In genomic region chr13:52584654-52585455, GRCm38 (mm10) we compare ENCODE assay signal across 9 mouse cellular contexts. TPM values are rescaled to one million over a fixed set of nuclear protein-coding genes. Genes with fewer than 3 reads are reported as not detected.
DNase-seq lines count a peak whose midpoint lies in the region; ATAC-seq and TF ChIP-seq lines count a peak whose summit lies in the region.
"Had no signal": no experiment of that assay in that cellular context is flagged by ENCODE, and none has a peak within 500 bp of the region (broad histone marks: within the 10 kb centered on the region; RNA-seq: fewer than 3 reads in every experiment).

No protein-coding gene starts in this region.

- intact Hi-C loops in heart, adult 2 months (cut with DNase I): no loop called here

- no peaks in the 10 kb centered on the region for H3K9me3 ChIP-seq in liver, postnatal 0 days (ENCODE audit: low read length)
- H3K9me3 ChIP-seq: hindbrain, embryonic 12.5 days had no signal

- peak; percentile 25 for DNase-seq in adrenal gland, postnatal 14 days
- DNase-seq in adrenal gland, adult 18-20 months (ENCODE audit: low spot score in 2 of 2): no peak
- DNase-seq in A20 (ENCODE audit: low read depth, low spot score): peak; percentile 57
- peak in 1 of 2 experiments; percentile 69 for DNase-seq in heart, adult 2 months
- peak; percentile 58 for DNase-seq in liver, postnatal 0 days
- no peak for DNase-seq in layer of hippocampus, postnatal 36 days
- no peak for DNase-seq in layer of hippocampus, adult 18-20 months (ENCODE audit: low spot score in 2 of 2)
- no peak for DNase-seq in MN1 (ENCODE audit: low spot score)

- TF ChIP-seq CTCF in heart, adult 2 months (IDR thresholded peaks at IDR 0.05): no peak
- no peak for TF ChIP-seq CTCF in liver, postnatal 0 days (IDR thresholded peaks at IDR 0.05; ENCODE audit: low read depth)

- 27% methylated on average over 17 of the region's 17 CpGs for whole genome bisulfite sequencing in heart, adult 2 months
- WGBS in liver, postnatal 0 days (ENCODE audit: insufficient replicate concordance): 26% methylated on average over 17 of the region's 17 CpGs

- peak overlapping the region; percentile 78 for H3K27ac ChIP-seq in heart, adult 2 months
- peak overlapping the region; percentile 82 for H3K27ac ChIP-seq in liver, postnatal 0 days (ENCODE audit: low read depth)
- H3K27ac ChIP-seq: hindbrain, embryonic 12.5 days had no signal

- no peak for TF ChIP-seq POLR2A in heart, adult 2 months (IDR thresholded peaks at IDR 0.05; ENCODE audit: insufficient read depth, low read depth, low read length)

- H3K27me3 ChIP-seq in heart, adult 2 months (ENCODE audit: control insufficient read depth, insufficient read depth, low read length): no peaks in the 10 kb centered on the region
- peaks cover 6% of the 10 kb centered on the region; the same call in 1 of the 2 replicates for H3K27me3 ChIP-seq in liver, postnatal 0 days (ENCODE audit: insufficient read depth, low read length)

- peak overlapping the region; percentile 58 for H3K4me2 ChIP-seq in liver, postnatal 0 days (ENCODE audit: low read depth, low read length)

- peak overlapping the region; percentile 24; the same call in 1 of the 2 replicates for H3K4me3 ChIP-seq in heart, adult 2 months
- peak overlapping the region; percentile 41 for H3K4me3 ChIP-seq in liver, postnatal 0 days (ENCODE audit: low read depth, low read length)
- H3K4me3 ChIP-seq: hindbrain, embryonic 12.5 days had no signal

- ATAC-seq in liver, postnatal 0 days: peak; percentile 24; the same call in 1 of the 2 replicates

- no peak overlapping the region; the same call in 1 of the 2 replicates for H3K9ac ChIP-seq in heart, adult 2 months (ENCODE audit: low read depth, low read length)
- peak overlapping the region; percentile 53 for H3K9ac ChIP-seq in liver, postnatal 0 days (replicated peaks)
- H3K9ac ChIP-seq: hindbrain, embryonic 12.5 days had no signal

- no peaks in the 10 kb centered on the region for H3K79me2 ChIP-seq in heart, adult 2 months (replicated peaks; ENCODE audit: control insufficient read depth, insufficient read depth, low read length)

- no peaks in the 10 kb centered on the region; the same call in 1 of the 2 replicates for H3K36me3 ChIP-seq in heart, adult 2 months (ENCODE audit: control insufficient read depth, insufficient read depth, low read length)
- no peaks in the 10 kb centered on the region for H3K36me3 ChIP-seq in liver, postnatal 0 days (replicated peaks; ENCODE audit: insufficient read depth, low read length)
- H3K36me3 ChIP-seq: hindbrain, embryonic 12.5 days had no signal

- peaks cover 4% of the 10 kb centered on the region for H3K4me1 ChIP-seq in heart, adult 2 months (ENCODE audit: control insufficient read depth, insufficient read depth, low read length)
- H3K4me1 ChIP-seq in liver, postnatal 0 days (ENCODE audit: insufficient read depth): peaks cover 4% of the 10 kb centered on the region; the same call in 1 of the 2 replicates

- 0 out of 2 replicates have a peak, but pooled peaks have one; percentile 28 for TF ChIP-seq EP300 in heart, adult 2 months (IDR thresholded peaks at IDR 0.05; ENCODE audit: insufficient read depth, low read depth, low read length)
- TF ChIP-seq EP300 in liver, postnatal 0 days (IDR thresholded peaks at IDR 0.05; ENCODE audit: low read depth): 0 out of 2 replicates have a peak, but pooled peaks have one; percentile 17

RNA-seq across cellular contexts. Expression of gene Syk, which starts 1.9 kb away (rescaled TPM):
- total RNA-seq in adrenal gland, postnatal 14 days (2021): 5.7 and 17.9 TPM in 2 replicates
- total RNA-seq in adrenal gland, adult 18-20 months (2021): 10 to 100 TPM in 1 of 2 experiments, 1 to 10 TPM in 1; 5.8 to 11.0 TPM
- 10 to 100 TPM; 16.0 to 17.6 TPM for total RNA-seq in heart, adult 2 months (2021)
- 14.0 and 19.7 TPM in 2 replicates for polyA plus RNA-seq in heart, adult 2 months (2012; rRNA removed)
- polyA plus RNA-seq in liver, postnatal 0 days (2015; fragmentation: Nextera tagmentation; extraction: Ambion mirVana): 6.0 and 6.8 TPM in 2 replicates
- total RNA-seq in layer of hippocampus, postnatal 36 days (2021): 1 to 10 TPM; 2.9 to 3.8 TPM
- total RNA-seq in layer of hippocampus, adult 18-20 months (2021): 1 to 10 TPM; 2.7 TPM

RNA-seq across cellular contexts. Expression of gene Diras2, which starts 53.8 kb away (rescaled TPM):
- 5.7 and 6.1 TPM in 2 replicates for total RNA-seq in adrenal gland, postnatal 14 days (2021)
- 1 to 10 TPM; 3.0 to 4.3 TPM for total RNA-seq in adrenal gland, adult 18-20 months (2021)
- total RNA-seq in heart, adult 2 months (2021): under 1 TPM; 0.18 to 0.32 TPM
- 0.61 and 0.78 TPM in 2 replicates for polyA plus RNA-seq in heart, adult 2 months (2012; rRNA removed)
- 0.12 and 0.19 TPM in 2 replicates for polyA plus RNA-seq in liver, postnatal 0 days (2015; fragmentation: Nextera tagmentation; extraction: Ambion mirVana)
- 100 to 1,000 TPM; 143 to 152 TPM for total RNA-seq in layer of hippocampus, postnatal 36 days (2021)
- total RNA-seq in layer of hippocampus, adult 18-20 months (2021): 100 to 1,000 TPM; 164 to 166 TPM

Comparison
In these comparisons a context has a peak if more than half of its experiments do, and no peak if none do; other contexts are left out.
1. DNase-seq: peak in adrenal gland, postnatal 14 days (single experiment), A20 (single experiment) and liver, postnatal 0 days (single experiment); none in adrenal gland, adult 18-20 months (0 of 2), layer of hippocampus, postnatal 36 days (0 of 2), layer of hippocampus, adult 18-20 months (0 of 2) and MN1 (single experiment).
2. RNA of gene Diras2, which starts 53.8 kb away (total RNA-seq): 164 to 166 TPM in layer of hippocampus, adult 18-20 months and 143 to 152 TPM in layer of hippocampus, postnatal 36 days; 5.7 to 6.1 TPM in adrenal gland, postnatal 14 days, 3.0 to 4.3 TPM in adrenal gland, adult 18-20 months and 0.18 to 0.32 TPM in heart, adult 2 months; every median in the first group is over 10 times any median in the second.